ENCODE assay signal across 9 mouse cellular contexts in the genomic region with DNA sequence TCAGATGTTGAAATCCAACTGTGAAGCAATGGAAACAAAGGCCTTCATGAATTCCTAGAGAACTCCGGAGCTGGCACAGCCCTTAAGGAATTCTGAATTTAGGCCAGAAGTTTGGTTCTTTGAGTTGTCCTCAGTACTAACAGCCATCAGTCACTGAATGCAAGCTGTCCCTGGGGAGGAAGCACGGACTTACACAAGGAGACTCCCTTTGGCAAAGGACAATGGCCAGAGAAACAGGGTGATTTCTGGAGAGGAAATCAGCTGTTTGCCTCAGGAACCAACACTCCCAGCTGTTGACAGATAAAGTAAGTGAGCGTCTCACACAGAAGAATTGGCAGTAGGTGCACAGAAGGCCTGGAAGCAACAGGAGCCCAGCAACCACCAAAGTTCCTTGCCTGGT. TPM values are rescaled to one million over a fixed set of nuclear protein-coding genes. Genes with fewer than 3 reads are reported as not detected.
A peak's percentile ranks its signal among the peaks of the same experiment; 100 is the strongest.
DNase-seq lines count a peak whose midpoint lies in the region; ATAC-seq and TF ChIP-seq lines count a peak whose summit lies in the region.
"Had no signal": no experiment of that assay in that cellular context is flagged by ENCODE, and none has a peak within 500 bp of the region (broad histone marks: within the 10 kb centered on the region; RNA-seq: fewer than 3 reads in every experiment).

No protein-coding gene starts in this region.

- no peak overlapping the region for H3K27ac ChIP-seq in kidney, embryonic 14.5 days (ENCODE audit: low read depth, low read length)
- no peak overlapping the region for H3K27ac ChIP-seq in hindbrain, embryonic 16.5 days (ENCODE audit: low read depth, low read length)
- no peak overlapping the region for H3K27ac ChIP-seq in stomach, postnatal 0 days (replicated peaks)
- H3K27ac ChIP-seq: liver, embryonic 14.5 days had no signal

- intact Hi-C loops in heart, postnatal 25 days (cut with DNase I): no loop called here

- no peak overlapping the region for H3K9ac ChIP-seq in kidney, embryonic 14.5 days (ENCODE audit: low read depth, low read length)
- H3K9ac ChIP-seq in hindbrain, embryonic 16.5 days (ENCODE audit: low read depth, low read length): no peak overlapping the region
- H3K9ac ChIP-seq in stomach, postnatal 0 days (ENCODE audit: low read length): no peak overlapping the region
- H3K9ac ChIP-seq: liver, embryonic 14.5 days had no signal

- no peak for ATAC-seq in kidney, embryonic 14.5 days (ENCODE audit: low FRiP score, low TSS enrichment)
- no peak for ATAC-seq in hindbrain, embryonic 16.5 days
- no peak for ATAC-seq in stomach, postnatal 0 days (ENCODE audit: low FRiP score, low TSS enrichment)

- no peak overlapping the region for H3K4me3 ChIP-seq in kidney, embryonic 14.5 days (ENCODE audit: low read length)
- H3K4me3 ChIP-seq in hindbrain, embryonic 16.5 days (ENCODE audit: low read length): no peak overlapping the region
- H3K4me3 ChIP-seq in stomach, postnatal 0 days (ENCODE audit: low read depth, low read length): no peak overlapping the region

- no peak overlapping the region for H3K4me2 ChIP-seq in kidney, embryonic 14.5 days (replicated peaks; ENCODE audit: low read depth, low read length)
- H3K4me2 ChIP-seq in hindbrain, embryonic 16.5 days (ENCODE audit: low read length): no peak overlapping the region
- H3K4me2 ChIP-seq in stomach, postnatal 0 days (replicated peaks; ENCODE audit: low read depth): no peak overlapping the region

- no peaks in the 10 kb centered on the region for H3K4me1 ChIP-seq in kidney, embryonic 14.5 days (ENCODE audit: control insufficient read depth, insufficient read depth, low read length)
- H3K4me1 ChIP-seq in hindbrain, embryonic 16.5 days (ENCODE audit: control insufficient read depth, insufficient read depth, low read depth, low read length): no peaks in the 10 kb centered on the region
- no peaks in the 10 kb centered on the region for H3K4me1 ChIP-seq in stomach, postnatal 0 days (replicated peaks; ENCODE audit: control insufficient read depth, insufficient read depth)

- H3K27me3 ChIP-seq in kidney, embryonic 14.5 days (ENCODE audit: control insufficient read depth, insufficient read depth, low read length): no peaks in the 10 kb centered on the region
- H3K27me3 ChIP-seq in hindbrain, embryonic 16.5 days (replicated peaks; ENCODE audit: control insufficient read depth, insufficient read depth, low read length): no peaks in the 10 kb centered on the region
- H3K27me3 ChIP-seq in stomach, postnatal 0 days (ENCODE audit: control insufficient read depth, insufficient read depth, low read length): no peaks in the 10 kb centered on the region

- no peak for TF ChIP-seq CTCF in stomach, postnatal 0 days (IDR thresholded peaks at IDR 0.05; ENCODE audit: low read depth)

- H3K9me3 ChIP-seq in kidney, embryonic 14.5 days (ENCODE audit: control insufficient read depth, low read length): no peaks in the 10 kb centered on the region
- H3K9me3 ChIP-seq in hindbrain, embryonic 16.5 days (ENCODE audit: control insufficient read depth, low read length): no peaks in the 10 kb centered on the region
- no peaks in the 10 kb centered on the region for H3K9me3 ChIP-seq in stomach, postnatal 0 days (ENCODE audit: control insufficient read depth, low read length)

- TF ChIP-seq EP300 in stomach, postnatal 0 days (optimal IDR thresholded peaks at IDR 0.05): no peak

- WGBS in kidney, embryonic 14.5 days: 63% methylated on average over 3 of the region's 3 CpGs
- WGBS in hindbrain, embryonic 16.5 days: 45% methylated on average over 3 of the region's 3 CpGs
- WGBS in stomach, postnatal 0 days: 48% methylated on average over 3 of the region's 3 CpGs

- peak; percentile 51 for DNase-seq in kidney, adult 18-20 months
- peak; percentile 36 for DNase-seq in gastrocnemius, adult 18-20 months (ENCODE audit: low spot score)
- peak; percentile 72 for DNase-seq in heart, postnatal 25 days (ENCODE audit: low spot score)
- peak; percentile 90 for DNase-seq in lung, postnatal 36 days
- DNase-seq in stomach, postnatal 0 days (ENCODE audit: low spot score): no peak
- DNase-seq in left cerebral cortex, adult 18-20 months (ENCODE audit: low spot score in 2 of 2): no peak

- H3K36me3 ChIP-seq in kidney, embryonic 14.5 days (ENCODE audit: control insufficient read depth, insufficient read depth, low read length): no peaks in the 10 kb centered on the region
- H3K36me3 ChIP-seq in hindbrain, embryonic 16.5 days (ENCODE audit: control insufficient read depth, insufficient read depth, low read length): no peaks in the 10 kb centered on the region
- H3K36me3 ChIP-seq in stomach, postnatal 0 days (ENCODE audit: control insufficient read depth, insufficient read depth, low read length): no peaks in the 10 kb centered on the region

RNA-seq across cellular contexts. Expression of a gene that starts 56.8 kb away (rescaled TPM):
- polyA plus RNA-seq in kidney, embryonic 14.5 days (2014; fragmentation: Nextera tagmentation; extraction: Ambion mirVana): 123 and 149 TPM in 2 replicates
- 10 to 100 TPM; 63.8 to 72.3 TPM for total RNA-seq in gastrocnemius, adult 18-20 months (2021)
- 10 to 100 TPM; 67.8 to 71.3 TPM for total RNA-seq in heart, postnatal 25 days (2021)
- 308 and 330 TPM in 2 replicates for polyA plus RNA-seq in hindbrain, embryonic 16.5 days (2015; fragmentation: Nextera tagmentation; extraction: Ambion mirVana)
- polyA plus RNA-seq in stomach, postnatal 0 days (2015; fragmentation: Nextera tagmentation; extraction: Ambion mirVana): 84.4 and 99.6 TPM in 2 replicates
- 100 to 1,000 TPM; 656 to 703 TPM for total RNA-seq in left cerebral cortex, adult 18-20 months (2021)

Comparison
In these comparisons a context has a peak if more than half of its experiments do, and no peak if none do; other contexts are left out.
1. DNase-seq: peak in kidney, adult 18-20 months (single experiment), gastrocnemius, adult 18-20 months (single experiment), heart, postnatal 25 days (single experiment) and lung, postnatal 36 days (single experiment); none in stomach, postnatal 0 days (single experiment) and left cerebral cortex, adult 18-20 months (0 of 2).
2. RNA of a gene that starts 56.8 kb away (total RNA-seq): 656 to 703 TPM in left cerebral cortex, adult 18-20 months; 63.8 to 72.3 TPM in gastrocnemius, adult 18-20 months and 67.8 to 71.3 TPM in heart, postnatal 25 days; every median in the first group is over 4 times any median in the second.